Mouse (Mus musculus) adipocyte (in vitro differentiated cells): Measurements from ENCODE around the gene Sycp2.

ENCODE experiments used
- DNase-seq: peaks from one replicate; pipeline ENCODE4 v3.0.0-alpha.2; 2016; ENCODE audit warnings: low spot score

Gene Sycp2

DNA sequence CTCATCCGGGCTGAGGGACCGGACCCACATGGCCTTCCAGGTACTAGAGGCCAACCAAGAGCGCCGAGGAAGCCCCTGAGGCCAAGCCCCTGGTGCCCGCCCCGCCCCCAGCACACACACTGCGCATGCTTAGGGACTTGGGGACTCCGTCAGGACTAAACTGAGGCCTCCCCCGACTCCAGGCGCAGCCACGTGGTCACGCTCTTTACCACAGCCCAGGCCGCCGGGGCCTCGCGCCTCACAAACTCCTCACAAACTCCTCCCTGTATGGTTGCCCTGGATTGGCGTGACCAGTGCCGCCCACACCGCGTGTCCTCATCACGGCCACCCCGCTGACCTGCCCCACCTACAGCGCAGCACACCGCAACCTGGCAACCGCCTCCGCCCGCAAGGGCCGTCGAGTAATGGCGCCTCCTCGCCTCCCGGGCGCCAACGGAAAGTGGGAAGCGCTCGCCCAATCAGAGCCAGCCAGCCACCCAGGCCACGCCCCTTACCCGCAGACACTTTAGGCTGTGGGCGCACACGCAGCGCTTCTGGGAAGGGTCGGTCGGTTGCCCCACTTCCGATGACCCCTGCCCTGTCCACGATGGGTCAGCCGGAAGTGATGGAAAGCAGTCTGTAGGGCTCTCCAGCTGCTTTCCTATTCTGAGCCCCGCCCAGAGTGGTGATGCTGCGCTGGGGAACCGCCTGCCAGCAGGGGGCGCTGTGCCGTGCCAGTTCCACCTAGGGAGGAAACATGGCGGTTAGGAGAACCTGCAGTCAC, at the start of gene Sycp2:
Gene Sycp2, minus strand, starts transcription at position 633 of the 763 bp plus-strand sequence.
- DNase-seq, result no peak

- DNase-seq, result peak; percentile 90
Observed at GRCm38 (mm10) chr2:178454664-178455516, 47.4 kb upstream of the Sycp2 start.

GRCm38 (mm10) chr2:178450961-178451360, 43.5 kb upstream of the Sycp2 start:
- DNase-seq, result no peak

DNA sequence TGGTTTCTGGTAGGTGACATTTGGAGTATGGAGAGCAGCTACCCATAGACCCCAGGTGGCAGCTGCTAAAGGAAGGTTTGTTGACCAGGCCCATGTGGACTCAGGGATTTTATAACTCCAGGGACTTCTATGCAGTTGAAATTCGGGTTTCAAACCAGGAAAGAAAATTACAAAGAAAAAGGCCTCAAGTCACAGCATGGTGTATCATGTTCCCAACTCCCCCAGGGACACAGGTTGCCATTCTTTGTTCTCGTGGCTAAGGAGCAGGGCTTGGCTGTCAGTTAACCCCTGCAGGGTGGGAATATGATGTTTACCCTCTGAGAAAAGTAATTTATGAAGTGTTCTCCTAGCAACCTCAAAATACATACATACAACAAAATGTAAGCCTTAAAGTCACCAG, 42.8 kb upstream of the Sycp2 start:
- no peak for DNase-seq

GRCm38 (mm10) chr2:178449386-178449785, 41.9 kb upstream of the Sycp2 start:
- DNase-seq, result peak; percentile 84

DNA sequence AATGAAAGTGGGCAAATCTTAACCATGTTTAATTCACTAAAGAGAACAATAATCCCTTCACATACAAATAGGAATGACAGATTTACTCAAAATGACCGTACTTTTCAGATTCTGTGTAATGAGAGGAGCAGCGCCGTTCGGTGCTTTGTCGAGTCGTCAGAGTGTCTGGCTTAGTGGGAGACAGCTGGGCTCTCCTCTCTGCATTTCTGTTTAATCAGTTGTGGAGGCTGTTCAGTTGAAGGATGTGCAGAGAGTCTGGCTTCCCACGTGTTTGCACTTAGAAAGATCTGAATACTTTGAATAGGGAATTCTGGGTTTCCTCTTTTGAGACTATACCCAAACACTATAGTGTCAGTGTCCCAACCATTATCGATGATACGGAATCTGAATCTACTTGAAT, 29.8 kb upstream of the Sycp2 start:
- DNase-seq, result no peak

- DNase-seq, result no peak
Observed at GRCm38 (mm10) chr2:178433903-178434302, 26.4 kb upstream of the Sycp2 start.

DNA sequence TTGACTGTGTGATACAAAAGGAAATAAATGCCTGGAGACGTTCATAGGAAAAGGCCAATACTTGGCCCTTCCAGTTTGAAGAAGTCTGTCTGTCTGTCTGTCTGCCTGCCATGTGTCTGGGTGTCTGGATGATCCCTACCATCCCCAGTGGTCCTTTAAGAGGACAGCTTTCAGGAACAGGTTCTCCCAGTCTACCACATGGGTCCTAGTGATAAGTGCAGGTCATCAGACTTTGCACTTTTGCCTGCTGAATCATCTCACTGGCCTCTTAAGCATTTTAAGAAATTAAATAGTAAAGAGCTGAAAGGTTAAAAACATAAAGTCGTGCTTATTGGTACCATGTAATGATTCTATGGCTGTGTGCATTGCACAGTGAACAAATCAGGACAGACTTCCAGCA, 26.0 kb upstream of the Sycp2 start:
- DNase-seq, result no peak

- no peak for DNase-seq
Observed at GRCm38 (mm10) chr2:178430231-178430630, 22.7 kb upstream of the Sycp2 start, which contains the start of gene Cdh26. TSS of gene Cdh26 (plus strand) at chr2:178430531.

DNA sequence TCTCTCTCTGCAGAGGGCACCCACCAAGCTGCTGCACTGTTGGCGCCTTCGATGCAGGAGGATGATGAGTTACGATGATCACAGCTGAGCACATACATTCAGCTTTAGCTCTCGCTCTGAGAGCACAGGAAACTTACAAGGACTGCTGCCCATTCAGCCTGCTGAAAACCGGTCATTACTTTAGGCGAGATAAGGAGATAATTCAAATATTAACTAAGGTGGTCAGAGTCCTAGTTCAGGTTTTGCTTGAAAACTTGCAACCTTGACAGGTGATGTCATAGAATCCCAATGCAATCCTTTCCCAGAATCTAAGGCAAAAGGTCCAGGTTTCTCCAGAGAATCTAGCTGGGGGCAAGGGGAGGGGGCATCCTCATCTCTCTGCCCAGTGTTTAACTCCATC, 21.9 kb upstream of the Sycp2 start:
- no peak for DNase-seq

DNA sequence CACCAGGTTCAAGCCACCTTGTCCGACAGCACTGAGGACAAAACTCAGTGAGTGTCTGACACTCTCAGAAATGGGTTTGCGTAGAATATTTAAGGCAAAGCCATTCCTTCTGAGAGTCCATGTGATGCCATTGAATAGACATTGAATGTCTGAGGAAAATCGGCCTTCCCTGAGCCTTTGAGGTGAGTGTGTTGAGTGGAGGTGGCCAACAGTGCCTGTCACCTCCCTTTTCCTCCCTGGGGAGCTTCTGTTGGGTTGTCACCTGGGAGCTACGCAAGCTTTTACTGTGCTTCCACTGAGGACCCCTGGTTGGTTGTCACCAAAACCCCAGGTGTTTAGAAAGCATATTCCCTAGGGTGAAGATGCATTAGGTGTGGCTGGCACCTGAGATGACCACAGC, 21.2 kb upstream of the Sycp2 start:
- no peak for DNase-seq

DNA sequence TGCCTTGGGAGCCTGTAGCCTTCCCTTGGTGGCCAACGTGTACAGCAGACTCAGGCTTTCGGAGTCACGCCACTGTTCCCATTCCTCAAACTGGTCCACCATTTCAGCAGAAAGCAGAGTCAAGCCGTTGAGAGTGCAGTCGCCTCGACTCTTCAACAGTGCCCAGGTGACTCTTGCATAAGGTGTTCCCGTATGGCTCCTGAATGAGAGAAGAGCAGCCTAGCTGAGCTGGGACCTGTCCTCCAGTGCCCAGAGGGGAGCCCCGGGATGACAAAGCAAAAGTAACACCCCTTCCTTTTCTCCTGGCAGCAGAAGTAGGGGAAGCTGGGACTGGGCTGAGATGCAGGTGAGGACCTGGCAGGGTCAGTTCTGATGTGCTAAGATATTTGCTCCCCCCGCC, 20.7 kb upstream of the Sycp2 start:
- DNase-seq, result no peak

- no peak for DNase-seq
Observed at GRCm38 (mm10) chr2:178427181-178427580, 19.7 kb upstream of the Sycp2 start.

- peak; percentile 87 for DNase-seq
Observed at GRCm38 (mm10) chr2:178426229-178426628, 18.7 kb upstream of the Sycp2 start.

GRCm38 (mm10) chr2:178423223-178423622, 15.7 kb upstream of the Sycp2 start:
- DNase-seq, result no peak

DNA sequence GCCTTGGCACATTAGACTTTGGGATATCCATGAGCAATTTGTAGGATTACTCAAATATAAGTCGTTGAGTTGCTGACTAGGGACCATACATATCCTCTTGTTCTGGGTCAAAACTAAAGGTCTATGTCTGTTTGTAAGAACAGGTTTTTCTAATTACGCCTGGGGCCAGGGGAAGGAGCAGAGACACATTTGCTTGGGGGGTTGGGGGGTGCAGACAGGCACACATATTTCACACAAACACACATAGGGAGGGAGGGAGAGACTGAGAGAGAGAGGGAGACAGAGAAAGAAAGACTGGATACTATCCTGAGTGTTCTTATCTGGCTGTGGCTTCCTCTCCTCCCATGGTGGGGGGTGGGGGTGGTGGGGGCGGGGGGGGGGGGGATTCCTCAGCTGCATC, 14.7 kb upstream of the Sycp2 start:
- no peak for DNase-seq

DNA sequence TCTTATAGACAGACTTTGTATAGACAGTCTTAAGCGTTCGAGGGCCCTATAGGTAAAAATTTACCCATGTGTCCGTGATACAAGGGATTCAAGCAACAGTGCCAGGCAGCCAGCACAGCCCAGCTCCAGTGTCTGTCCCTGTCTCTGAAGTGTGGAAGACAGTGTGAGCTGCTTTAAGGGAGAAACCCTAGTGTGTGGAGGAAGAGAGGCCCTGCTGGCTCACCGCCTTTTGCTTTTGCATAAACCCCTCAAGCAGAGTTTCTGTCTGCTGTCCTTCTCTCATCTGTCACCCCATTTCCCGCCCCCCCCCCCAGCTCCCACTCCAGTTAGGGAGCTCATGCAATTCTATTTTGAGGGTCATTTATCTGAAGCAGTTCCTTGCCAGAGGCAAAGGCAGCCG, 14.1 kb upstream of the Sycp2 start:
- no peak for DNase-seq

DNA sequence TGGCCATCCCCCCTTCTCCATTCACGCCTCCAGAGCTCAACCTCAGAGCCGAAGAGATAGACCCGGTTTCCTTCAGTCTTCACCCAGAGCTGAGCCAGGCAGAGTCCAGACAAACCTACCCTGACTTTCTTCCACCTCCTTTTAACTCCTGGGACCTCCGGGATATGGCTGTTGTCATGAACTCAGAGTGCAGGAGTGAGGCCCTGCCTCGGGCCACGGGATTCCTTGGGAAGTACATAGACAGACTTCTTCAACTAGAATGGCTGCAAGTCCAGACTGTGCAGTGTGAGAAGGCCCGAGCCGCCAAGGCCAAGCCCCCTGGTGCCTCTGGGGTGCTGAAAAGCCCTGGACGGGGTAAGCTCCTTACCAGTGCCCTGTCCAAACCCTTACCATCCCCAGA, 13.1 kb upstream of the Sycp2 start:
- DNase-seq, result no peak

- DNase-seq, result no peak
Observed at GRCm38 (mm10) chr2:178416970-178417369, 9.5 kb upstream of the Sycp2 start.

DNA sequence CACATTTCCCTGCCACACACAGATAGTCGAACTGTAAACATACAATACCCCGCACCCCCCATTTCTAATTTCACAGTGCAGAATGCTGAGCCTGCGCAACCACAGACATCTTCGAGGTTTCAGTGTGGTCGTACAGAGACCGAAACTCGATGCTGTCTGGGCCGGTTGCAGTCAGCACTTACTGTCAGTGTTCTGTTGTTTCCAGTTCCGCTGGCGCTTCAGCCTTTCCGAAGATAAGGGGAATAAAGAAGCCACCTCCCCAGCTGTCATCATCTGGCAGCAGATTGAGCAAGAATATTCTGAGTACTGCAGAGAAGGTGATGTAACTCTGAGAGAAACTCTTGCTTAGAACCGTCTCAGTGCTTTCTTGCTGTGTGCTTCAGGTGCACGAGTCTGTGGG, 8.9 kb upstream of the Sycp2 start:
- peak; percentile 65 for DNase-seq

GRCm38 (mm10) chr2:178415150-178415448, 7.6 kb upstream of the Sycp2 start:
- no peak for DNase-seq

DNA sequence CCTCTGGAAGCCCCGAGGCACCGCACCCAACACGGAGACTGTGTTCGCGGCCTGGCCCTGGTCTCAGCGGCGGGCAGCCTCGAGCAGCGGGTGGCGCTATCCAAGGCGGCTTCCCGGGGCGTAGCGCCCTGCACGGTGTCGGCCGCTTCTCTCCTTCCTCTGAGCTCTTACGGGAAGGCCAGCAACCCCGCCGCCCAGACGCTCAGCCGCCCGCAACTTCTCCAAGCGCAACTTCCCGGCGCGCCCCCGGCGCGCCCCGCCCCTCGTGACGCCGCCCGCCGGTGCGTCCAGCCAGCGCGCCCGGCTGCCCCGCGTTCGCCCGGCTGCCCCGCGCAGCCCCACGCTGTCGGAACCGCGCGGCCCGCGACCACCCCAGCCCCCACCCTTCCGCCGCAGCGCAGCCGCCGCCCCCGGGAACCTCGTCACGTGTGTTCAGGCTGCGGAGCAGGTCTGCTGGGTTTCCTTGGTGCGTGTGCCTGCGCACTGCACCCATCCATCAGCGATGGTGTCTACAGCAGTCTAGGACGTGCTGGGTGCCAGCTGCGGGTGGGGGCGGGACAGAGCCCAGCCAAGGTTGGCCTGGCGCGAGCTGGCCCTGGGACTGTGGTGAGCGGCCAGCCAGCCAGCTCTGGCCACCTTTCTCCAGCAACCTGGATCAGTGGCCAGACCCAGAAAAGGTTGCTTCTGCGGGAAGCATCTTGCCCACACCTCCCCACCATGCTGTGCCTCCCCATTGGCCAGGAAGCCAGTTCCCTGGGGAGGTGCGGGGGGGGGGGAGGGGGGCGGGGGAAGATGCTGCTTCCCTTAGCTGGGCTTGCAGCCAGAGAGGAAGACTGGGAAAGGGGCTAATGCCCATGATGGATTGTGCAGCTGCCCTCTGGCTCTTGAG, 7.0 kb upstream of the Sycp2 start, which contains the start of the genes Ppp1r3d and Fam217b:
Gene Ppp1r3d, minus strand, starts transcription at position 212 of the 889 bp plus-strand sequence.
Gene Fam217b, plus strand, starts transcription at position 264 of the 889 bp plus-strand sequence.
- peak; percentile 79 for DNase-seq
